Mouse (Mus musculus): ENCODE measurements around the gene Slc17a5.

- no peak for TF ChIP-seq CTCF (IDR thresholded peaks at IDR 0.05; ENCODE audit: low read depth)
- no peak for TF ChIP-seq EP300 (optimal IDR thresholded peaks at IDR 0.05)
Measured at GRCm38 (mm10) chr9:78491169-78491568, 96.7 kb downstream of the Slc17a5 start.

All from stomach, postnatal 0 days (tissue).